Mouse (Mus musculus): Measurements from ENCODE around the gene Cd72.

GRCm38 (mm10) chr4:43401486-43401885, 52.9 kb downstream of the Cd72 start:
- TF ChIP-seq GATA1 (IDR thresholded peaks at IDR 0.05; ENCODE audit: borderline replicate concordance, low read length) (no peak), FLI1 (IDR thresholded peaks at IDR 0.05; ENCODE audit: low read length) (no peak)
